Mouse (Mus musculus) frontal cortex, postnatal 14 days (tissue): ENCODE results near the gene Hist2h2bb.
"Not testable (repeated sequence)": the region's sequence is repeated elsewhere in the genome, so short reads cannot be mapped to it uniquely, and the experiment has no call there.

ENCODE experiments used
- DNase-seq, 2 experiments: peaks; one replicate each; pipeline ENCODE4 v3.0.0; 2022; ENCODE audit warnings: low spot score in 2 of 2

Gene Hist2h2bb

DNA sequence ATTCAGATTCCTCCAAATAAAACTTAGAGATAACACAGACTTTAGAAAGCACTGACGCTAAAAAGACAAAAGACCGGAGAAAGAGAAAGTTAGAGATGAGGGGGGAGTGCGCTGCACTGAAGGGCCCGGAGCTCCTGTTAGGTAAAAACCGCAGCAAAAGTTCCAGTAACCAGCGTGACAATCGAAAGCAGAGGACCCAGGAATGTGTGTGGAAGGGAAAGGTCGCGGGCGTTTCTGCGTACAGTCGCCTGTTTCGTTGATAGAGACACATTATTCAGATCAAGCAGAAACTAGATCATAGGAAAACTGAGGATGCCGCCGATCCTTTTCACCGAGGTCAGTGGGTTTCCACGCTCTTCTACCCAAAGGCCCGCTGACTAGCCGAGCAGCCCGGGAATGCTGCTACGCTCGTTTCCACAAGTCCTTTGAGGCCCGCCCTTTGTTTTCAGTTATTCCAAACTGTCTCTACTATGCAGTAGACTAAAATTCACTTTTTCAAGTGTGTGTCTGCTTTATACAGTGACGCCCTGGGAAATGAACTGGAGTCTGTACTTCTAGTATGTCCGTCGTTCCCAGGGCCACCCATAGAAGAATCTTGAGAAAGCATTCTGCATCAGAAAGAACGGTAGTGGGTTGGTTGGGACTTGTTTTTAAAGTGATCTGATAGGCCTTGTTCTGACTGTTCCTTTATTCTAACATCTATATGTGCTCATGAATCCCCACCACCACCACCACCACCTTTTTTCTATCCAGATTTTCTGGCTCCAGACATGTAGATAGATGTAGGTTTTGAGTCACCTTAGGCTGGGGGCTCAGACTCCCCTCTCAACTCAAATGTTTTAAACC, 5.8 kb upstream of the Hist2h2bb start:
- peak in 1 of 2 experiments; percentile 36 for DNase-seq

DNA sequence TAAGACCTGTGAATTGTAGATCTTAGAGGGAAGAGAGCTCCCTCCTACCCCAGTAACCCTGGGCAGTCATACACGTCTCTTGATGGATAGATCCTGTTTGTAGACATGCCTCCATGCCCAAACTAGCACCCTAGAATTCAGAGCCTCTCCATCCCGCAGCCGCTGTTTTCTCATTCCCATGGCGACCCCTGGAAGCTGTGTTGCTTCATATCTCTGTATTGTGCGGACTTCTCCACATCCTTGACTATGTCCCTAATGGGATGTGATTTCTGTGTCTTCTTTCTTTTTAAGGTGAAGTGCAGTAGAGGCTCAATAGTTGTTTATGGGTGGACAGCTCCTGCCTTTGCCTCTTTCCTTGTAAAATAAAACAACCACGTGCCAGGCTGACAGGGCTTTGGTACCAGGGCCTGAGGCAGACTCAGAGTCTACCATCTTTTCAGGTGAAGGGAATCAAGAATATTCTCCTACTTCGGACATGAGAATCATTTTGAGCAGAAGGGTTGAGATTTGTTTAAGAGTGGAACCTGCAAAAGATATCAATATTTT, 5.1 kb upstream of the Hist2h2bb start:
- DNase-seq = no peak

DNA sequence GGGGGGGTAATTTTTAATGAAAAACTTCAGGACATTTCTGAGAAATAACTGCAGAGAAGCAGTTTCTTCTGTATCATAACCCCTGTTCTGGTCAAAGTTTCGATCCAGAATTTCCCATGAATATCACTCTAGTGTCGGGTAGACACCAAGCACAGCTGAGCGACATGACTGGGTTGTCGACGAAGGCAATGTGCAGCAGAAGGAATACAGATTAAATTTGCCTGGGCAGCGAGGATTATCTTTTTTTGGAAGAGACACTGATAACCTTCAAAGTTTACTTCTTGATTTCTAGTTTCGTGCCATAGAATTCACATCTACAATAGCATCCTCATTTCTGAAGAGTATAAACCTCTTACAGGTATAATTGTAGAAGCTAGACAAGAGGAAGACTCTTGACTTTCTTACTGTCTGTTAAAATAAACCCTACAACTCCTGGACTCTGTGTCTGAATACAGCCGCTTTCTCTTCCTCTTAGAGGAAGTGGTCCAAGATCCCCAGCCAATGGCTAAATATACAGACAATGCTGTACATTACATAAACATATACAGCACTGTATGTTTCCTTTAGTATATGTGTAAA, 3.3 kb upstream of the Hist2h2bb start:
- DNase-seq = no peak

DNA sequence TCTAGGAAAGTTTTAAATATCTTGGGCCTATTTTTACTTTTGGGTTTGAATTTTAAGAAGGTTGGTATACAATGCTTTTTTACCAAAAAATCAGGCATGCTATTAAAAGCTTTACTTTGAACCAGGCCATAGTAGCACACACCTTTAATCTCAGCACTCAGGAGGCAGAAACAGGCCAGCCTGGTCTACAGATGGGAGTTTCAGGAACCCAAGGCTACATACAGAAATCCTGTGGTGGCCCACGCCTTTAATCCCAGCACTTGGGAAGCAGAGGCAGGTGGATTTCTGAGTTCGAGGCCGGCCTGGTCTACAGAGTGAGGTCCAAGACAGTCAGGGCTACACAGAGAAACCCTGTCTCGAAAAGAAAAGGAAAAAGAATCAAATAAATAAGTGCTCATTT, 2.0 kb upstream of the Hist2h2bb start:
- DNase-seq = no peak

DNA sequence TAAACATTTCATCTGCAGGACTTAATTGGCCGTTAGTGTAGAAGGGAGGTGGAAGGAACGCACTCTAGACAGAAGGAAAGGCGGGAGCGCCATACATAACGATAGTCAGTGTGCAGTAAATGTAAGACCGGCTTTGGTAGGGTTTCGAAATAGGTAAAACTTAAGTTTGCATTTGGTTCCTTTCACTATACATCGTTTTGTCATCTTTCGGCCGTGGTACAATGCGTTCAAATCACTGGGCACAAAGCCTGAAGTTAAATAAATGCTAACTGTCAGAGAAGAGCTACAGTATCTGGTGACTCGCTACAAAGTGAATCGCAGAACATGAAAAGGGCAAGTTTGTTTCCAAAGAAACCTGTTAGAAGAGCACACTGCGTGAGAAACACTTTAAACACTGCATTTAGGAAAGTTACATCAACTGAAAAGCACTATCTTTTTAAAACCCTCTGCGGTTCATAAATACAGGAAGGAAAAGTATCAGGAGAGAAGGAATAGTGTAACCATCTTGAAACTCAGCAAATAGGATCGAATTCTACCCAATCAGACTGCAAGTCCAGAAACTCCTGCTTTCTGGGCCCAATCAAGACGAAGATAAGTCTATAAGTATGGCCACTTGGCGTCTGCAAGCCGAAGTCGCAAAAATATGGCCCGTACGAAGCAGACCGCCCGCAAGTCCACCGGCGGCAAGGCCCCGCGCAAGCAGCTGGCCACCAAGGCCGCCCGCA, 1.3 kb upstream of the Hist2h2bb start, which contains the start of gene Hist2h3b:
Hist2h3b (plus strand) TSS at position 604 of the 725 bp plus-strand sequence.
- peak; percentile 74 for DNase-seq

DNA sequence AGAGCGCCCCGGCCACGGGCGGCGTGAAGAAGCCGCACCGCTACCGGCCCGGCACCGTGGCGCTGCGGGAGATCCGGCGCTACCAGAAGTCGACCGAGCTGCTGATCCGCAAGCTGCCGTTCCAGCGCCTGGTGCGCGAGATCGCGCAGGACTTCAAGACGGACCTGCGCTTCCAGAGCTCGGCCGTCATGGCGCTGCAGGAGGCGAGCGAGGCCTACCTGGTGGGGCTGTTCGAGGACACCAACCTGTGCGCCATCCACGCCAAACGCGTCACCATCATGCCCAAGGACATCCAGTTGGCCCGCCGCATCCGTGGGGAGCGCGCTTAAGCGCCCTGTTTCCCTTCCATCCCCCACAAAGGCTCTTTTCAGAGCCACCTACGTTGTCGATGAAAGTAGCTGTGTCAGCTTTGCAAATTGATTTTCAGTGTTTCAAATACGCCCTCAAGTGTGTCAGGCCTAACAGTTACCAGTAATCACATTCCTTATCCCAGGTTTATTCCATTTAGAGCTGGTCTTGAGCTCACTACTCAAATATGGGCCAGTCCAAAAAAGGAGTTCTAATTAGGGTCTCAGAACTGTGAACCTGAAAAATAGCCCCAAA, 675 bp upstream of the Hist2h2bb start:
- DNase-seq = peak in 1 of 2 experiments; percentile 34

DNA sequence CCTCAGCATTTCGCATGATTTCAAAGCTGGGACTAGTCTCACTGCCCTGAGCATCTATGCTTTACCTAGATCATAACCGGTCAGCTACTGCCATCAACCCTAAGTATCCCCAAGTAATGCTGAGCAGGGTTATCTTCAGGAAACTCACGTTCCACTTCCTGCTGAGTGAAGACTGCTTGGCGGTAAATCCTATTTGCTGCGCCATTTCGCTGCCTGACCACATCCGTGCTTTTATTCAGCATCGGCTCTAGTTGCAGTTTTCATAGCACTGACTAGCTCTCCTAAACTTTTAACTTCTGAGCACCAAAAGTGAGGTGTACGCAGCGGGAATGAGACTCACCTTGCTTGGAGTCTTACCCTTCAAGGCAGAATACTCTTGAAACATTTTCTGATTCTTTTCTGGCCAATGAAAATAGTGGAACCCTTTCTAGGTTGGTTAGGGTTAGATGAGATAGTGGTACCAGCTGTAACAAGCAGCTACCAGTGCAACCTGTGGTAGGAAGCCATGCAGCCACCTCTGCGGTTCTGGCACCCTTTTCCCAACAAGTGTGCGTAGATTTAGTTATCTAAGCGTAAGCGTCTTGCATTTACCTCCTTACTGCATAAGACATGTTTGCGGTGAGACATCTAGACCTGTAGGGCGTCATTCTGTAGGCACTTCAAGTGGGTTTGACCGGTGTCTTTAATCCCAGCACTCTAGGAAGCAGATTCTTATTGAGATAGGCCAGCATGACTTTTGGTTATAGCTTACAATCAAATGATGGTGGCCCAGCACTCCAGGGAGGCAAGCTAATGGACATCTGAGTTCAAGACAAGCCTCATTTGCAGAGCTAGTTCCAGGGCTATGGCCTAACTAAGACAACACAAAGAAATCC, 4.3 kb downstream of the Hist2h2bb start:
- no peak for DNase-seq

DNA sequence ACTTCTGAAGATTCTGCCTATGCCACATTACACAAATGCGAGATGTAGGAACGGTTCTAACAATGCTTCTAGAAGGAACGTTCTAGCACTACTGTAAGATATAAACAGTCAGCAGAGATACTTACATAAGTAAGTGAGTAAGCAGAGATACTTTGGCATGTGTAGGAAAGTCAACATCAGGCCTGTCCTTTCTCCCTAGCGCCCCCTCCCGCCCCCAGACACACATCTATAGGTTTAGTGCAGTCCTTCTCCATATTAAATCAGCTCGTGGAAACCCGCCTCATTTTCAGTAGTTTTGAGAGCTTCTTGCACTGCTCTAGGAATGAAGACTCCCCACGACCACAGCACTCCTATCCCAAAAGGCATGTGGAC, 7.9 kb downstream of the Hist2h2bb start:
- DNase-seq = peak in 1 of 2 experiments; percentile 42

DNA sequence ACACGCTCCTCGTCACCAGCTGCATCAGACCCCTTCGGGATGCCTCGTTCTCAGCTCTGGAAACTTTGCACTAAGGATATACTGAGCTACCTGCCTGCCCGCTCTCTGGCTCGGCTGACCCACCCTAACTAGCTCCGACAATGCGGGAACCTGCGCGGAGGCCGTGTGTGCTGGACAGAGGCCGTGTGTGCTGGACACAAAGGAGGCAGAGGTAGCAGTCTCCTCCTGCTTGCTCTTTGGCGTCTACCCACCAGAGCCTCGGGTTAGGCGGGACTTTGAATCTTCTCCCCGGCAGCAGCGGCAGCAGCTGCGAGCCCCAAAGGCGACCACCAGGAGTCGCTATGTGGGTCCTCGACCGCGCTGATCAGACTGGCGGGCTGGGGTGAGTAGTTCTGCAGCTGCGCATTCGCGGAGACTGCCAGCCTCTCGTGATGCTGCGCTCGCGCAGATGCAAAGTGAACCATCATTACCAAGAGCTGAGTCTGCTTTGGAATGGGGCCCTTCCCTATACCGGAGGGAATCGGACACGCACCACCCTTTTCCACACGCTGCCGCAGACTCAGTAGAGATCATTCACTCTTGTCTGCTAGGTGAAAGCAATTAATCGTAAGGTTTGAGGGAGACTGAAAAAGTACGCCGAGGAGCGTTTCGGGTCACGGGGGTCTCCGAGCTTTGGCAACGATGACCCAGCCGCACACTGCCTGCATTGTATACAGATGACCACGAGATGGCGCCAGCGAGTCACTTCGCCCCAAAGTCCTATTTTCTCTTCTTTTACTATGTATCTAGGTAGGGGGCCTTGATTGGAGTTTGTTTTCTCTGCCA, 8.5 kb downstream of the Hist2h2bb start:
- peak; percentile 90 to 92 for DNase-seq

DNA sequence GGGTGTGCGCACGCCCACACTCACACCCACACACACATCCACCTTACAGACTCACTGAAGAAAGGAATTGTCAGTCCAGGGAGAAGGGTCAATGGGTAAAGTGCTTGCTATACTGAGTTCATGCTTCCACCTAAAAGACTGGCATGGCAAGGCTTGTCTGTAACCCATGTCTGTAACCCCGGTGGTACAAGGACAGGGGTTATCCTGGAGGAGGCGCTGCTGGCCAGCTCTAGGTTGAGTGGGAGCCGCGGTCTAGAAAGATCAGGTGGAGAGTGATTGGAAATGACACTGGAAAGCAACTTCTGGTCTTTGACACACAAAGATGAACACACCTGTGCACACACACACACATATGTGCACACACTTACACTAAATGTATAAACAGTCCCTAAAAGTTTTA, 11.1 kb downstream of the Hist2h2bb start:
- no peak for DNase-seq

DNA sequence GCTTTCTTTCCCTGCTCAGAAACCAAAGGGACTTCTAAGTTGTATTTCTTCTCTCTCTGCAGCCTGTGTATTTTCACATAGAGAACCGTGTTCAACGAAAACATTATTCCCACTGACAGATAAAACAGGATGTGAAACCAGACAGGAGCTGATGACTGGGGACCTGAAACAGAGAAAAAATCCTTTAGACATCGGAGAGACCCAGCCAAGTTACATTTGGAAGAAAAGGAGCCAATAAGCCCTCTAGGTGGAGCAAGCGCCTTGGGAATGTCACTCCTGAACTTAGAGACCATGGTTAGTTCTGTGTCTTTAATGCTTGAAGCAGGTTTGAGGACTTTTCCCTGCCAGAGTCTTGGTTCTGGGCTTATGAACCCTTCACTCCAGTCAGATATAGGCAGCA, 14.9 kb downstream of the Hist2h2bb start:
- DNase-seq = no peak

DNA sequence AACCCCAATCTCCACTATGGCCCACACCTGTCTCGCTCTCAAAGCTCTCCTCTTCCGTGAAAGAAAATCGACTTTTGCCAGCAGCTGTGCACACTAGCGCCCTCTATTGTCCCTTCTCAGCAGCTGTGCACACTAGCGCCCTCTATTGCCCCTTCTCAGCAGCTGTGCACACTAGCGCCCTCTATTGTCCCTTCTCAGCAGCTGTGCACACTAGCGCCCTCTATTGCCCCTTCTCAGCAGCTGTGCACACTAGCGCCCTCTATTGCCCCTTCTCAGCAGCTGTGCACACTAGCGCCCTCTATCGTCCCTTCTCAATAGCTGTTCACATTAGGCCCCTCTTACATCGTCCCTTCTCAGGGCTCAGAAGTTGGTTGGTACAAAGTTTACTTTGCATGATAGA, 17.8 kb downstream of the Hist2h2bb start:
- DNase-seq = not testable (repeated sequence)

DNA sequence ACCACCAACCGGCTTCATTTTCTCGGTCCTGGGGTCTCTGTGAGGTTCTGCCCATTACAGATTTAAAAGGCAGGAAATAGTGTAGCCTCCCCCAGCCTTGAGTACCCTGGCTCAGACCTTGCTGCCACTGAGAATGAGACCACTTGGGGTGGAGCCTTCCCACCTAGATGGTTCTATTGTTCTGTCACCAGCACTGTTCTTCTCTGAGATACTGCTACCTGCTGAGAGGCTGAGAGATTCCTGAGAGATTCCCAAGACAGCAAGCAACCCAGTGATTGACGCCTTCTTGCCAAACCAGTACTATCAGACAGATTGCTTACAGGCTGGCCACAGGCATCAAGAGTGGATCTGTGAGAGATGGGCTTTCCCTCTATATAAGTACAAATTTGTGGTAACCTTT, 19.6 kb downstream of the Hist2h2bb start:
- no peak for DNase-seq

DNA sequence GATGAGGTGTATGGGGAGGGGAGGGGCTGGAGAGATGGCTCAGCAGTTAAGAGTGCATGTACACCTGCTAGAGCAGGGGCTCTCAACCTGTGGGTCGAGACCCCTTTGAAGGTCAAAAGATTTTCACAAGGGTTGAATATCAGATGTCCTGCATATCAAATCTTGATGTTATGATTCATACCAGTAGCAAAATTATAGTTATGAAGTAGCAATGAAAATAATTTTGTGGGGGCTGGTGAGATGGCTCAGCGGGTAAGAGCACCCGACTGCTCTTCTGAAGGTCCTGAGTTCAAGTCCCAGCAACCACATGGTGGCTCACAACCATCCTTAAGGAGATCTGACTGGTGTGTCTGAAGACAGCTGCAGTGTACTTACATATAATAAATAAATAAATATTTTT, 21.2 kb downstream of the Hist2h2bb start:
- DNase-seq = not testable (repeated sequence)

DNA sequence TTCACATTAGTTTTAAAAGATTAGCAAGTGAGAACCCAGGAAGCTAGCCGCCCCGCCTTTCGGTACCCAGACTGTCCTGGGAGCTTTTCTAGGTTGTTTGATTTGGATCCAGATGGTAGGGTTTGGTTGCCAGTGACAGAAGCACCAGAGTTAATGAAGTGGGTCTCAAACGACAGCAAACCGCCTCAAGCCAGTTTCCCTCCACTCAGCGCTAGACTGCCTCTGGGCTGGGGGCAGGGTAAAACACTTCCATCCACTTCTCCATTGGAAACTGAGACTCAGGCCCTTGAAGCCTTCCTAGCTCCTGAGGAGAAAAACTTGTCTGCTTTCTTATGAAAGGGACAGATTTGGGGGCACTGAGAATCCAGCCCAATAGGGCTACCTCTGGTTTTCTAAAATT, 23.1 kb downstream of the Hist2h2bb start:
- no peak for DNase-seq

DNA sequence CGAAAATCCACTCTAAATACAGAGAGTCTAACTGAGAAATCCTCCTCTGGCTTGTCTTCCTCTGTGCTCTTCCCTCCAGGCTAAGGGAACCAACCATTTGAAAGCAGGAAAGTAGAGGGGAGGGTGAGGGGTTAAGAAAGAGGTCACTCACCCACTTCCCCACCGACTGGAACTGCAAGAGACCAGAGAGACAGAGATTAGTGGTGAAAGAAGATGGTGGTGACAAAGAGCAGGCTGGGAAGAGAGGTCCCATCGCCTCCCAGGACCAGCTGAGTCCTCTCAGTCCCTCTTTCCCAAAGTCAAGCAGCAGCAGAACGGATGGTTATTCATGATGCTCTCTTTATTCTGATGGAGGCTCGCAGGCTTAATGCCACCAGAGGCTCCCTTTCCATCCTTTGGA, 23.8 kb downstream of the Hist2h2bb start:
- DNase-seq = no peak

DNA sequence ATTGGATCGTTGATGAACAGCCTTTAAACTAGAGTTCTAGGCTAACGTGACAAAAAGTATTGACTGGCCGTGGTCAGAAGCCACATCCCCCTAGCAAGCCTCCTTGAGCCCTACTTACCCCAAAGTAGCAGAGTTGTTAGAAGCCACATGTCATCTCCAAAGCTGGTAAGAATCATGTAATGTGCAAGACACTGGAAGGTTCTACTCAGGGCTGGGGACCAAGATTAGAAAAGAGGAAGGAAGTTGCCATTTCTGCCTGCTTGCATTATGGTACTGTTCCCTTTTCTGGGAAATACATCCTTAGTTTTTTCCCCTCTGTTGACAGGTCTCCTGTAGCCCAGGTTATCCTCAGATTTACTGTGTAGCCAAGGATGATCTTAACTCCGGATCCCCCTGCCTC, 24.2 kb downstream of the Hist2h2bb start, which contains the start of gene Fcgr1:
Fcgr1 (minus strand) TSS at position 183 of the 400 bp plus-strand sequence.
- no peak for DNase-seq

DNA sequence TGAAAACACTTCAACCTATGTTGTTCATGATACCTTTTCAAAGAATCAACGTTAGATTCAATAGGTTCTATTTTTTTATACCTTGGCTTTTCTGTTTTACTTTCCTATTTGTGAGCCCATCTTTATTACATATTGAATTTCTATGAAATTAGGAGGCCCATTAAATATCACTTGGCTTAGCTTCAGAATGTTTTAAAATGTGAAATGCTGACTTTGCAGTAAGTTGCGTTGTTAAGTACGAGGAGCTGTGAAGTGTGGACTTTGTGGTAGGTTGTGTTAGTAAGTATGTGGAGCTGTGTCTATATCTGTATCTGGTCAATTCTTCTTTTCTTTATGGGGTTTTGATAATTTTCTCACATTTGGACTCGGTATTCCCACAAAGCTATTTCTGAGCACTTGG, 28.8 kb downstream of the Hist2h2bb start:
- DNase-seq = no peak

DNA sequence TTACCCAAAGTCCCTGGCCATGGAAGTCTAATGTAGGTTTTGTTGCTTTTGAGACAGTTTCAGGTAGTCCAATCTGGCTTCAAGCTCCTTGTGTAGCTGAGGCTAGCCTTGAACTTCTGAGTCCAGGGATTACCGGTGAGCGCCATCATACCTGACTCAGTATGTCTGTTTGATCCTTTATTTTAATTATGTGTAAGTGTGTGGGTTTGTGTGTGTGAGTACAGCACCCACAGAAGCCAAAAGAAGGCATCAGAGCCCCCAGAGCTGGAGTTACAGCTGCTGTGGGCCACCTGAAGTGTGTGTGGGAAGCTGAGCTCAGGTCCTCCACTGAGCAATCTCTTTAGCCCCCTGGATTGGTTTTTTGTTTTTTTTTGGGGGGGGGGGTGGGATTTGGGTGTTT, 30.0 kb downstream of the Hist2h2bb start:
- no peak for DNase-seq
